Mouse (Mus musculus) v-Abl transformed pro-B cells (cell line): ENCODE measurements around the gene Ubap1l.

Experiments
- in situ Hi-C, 2 experiments: fragments of 400-800 bp; cut with MboI; formaldehyde crosslinking; loops; one replicate each; pipeline ENCODE4 v1.15.1; 2025; ENCODE audit not compliant: unreplicated experiment in 2 of 2

Ubap1l gene

GRCm38 (mm10) chr9:65404331-65405183 lies 43.7 kb downstream of the Ubap1l start:
- in situ Hi-C loops, result no loop called here

GRCm38 (mm10) chr9:65405184-65405449 lies 44.3 kb downstream of the Ubap1l start:
- in situ Hi-C loops, result no loop called here

- in situ Hi-C loops, result no loop called here
Observed at GRCm38 (mm10) chr9:65407327-65407726, 46.5 kb downstream of the Ubap1l start.

DNA sequence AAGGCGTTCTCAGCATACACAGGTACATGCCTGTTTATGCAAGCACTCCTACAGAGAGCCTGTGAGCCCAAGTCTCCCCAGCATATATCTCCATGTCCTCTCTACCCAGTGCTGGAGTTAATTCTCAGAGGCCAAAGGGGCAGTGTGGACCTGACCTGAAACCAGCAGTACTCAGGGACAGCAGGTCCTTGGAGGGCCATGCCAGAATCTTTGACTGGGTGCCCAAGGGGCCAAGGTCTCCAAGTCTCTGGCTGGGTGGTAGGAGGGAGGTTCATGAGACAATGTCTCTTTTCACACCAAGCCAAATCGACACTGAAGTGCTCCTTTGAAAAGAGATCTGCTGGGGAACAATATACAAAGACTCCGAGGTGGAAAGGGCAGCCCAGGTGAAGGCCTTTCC lies 47.0 kb downstream of the Ubap1l start:
- in situ Hi-C loops, result no loop called here

- in situ Hi-C loops, result no loop called here
Observed at GRCm38 (mm10) chr9:65408871-65409295, 48.0 kb downstream of the Ubap1l start.

DNA sequence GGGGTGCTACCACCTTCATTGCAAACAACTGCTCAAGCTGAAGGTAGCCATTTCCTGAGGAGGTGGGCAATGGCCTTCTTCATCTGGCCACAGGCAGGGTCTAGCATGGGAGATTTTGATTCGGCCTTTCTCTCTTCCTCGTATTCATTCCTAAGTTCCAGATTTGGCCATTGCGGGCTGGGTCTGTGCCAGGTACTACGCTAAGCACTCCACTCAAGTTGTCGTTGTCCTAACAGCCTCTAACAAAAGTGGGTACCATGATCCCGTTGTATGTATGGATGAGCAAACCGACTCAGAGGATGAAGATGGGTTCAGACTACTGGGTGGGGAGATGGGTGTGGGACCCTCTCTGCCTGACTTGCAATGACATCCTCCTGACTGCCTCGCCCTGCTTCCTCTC lies 49.5 kb downstream of the Ubap1l start:
- in situ Hi-C loops, result no loop called here

DNA sequence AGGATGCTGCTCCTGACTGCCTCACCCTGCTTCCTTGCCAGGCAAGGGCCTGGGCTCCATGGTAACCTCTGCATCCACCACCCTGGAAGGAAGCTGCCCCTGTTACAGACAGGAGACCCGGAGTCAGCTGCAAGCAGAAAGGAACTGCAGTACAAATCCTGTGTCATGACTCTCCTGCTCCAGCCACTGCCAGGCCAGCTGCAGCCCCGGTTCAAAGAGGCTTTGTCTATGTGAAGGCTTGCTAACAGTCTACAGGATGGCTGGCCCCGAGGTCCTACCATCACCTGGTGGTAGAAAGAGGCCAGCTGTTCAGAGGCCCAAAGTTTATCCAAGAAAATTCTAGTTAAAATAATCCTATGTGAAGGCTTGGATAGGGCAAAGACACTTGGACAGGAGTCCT lies 50.5 kb downstream of the Ubap1l start:
- in situ Hi-C loops, result no loop called here

GRCm38 (mm10) chr9:65417738-65418137 lies 56.9 kb downstream of the Ubap1l start:
- in situ Hi-C loops, result no loop called here

DNA sequence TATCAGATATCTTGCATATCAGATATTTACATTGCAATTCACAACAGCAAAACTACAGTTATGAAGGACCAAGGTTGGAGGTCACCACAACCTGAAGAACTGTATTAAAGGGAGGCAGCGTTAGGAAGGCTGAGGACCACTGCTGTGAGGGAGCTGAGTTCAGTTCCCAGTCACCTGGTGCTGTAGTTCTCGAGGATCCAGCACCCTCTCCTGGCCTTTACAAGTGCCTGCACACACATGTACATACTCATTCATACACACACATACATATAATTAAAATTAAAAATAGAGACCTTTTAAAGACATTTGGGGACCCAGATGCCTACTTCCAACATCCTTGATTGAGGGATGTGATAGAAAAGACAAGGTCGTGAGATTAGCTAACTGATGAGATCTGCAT lies 58.8 kb downstream of the Ubap1l start:
- in situ Hi-C loops, result loop anchor here in 1 of 2 experiments (10.0 kb wide), 2 partner anchors 195 to 295 kb away; no protein-coding TSS in a partner anchor

DNA sequence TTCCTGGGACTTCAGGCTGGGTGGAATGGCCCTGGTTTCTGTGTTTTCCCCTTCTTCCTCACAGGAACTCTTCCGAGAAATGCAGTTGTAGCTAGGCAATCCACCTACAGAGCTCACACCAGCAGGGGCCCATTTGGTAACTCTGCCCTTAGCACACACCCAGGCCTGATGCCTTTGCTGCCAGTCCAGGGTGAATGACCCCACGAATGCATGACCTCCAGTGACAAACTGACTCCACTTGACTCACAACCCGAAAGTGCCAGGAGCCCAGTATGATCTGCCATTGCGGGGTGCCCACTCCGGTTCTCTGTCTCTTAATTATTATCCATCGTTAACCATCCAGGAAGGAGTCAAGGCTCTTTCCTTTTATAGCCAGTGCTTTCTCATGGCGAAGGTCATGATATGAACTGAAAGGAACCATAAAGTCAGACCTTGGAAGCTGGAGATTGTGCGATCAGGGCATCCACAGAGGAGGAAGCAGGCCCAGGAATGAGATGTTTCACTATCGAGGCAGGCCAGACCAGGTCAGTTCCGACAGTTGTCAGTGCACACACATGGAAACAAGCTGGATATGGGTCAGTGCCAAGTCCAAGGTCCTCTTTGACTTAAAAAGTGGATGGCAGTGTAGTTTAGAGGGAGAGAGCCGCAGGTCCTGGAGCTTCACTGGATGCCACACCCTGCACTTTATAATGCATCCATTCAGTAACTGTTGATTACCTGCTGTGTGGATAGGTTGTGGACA lies 62.1 kb downstream of the Ubap1l start, which contains the start of gene Slc51b:
Slc51b (minus strand) TSS at position 196 of the 742 bp plus-strand sequence.
- in situ Hi-C loops, result loop anchor here in 1 of 2 experiments (10.0 kb wide), 2 partner anchors 198 to 298 kb away; no protein-coding TSS in a partner anchor

GRCm38 (mm10) chr9:65424393-65424792 lies 63.6 kb downstream of the Ubap1l start:
- in situ Hi-C loops, result loop anchor here in 1 of 2 experiments (10.0 kb wide), 2 partner anchors 200 to 300 kb away; no protein-coding TSS in a partner anchor

DNA sequence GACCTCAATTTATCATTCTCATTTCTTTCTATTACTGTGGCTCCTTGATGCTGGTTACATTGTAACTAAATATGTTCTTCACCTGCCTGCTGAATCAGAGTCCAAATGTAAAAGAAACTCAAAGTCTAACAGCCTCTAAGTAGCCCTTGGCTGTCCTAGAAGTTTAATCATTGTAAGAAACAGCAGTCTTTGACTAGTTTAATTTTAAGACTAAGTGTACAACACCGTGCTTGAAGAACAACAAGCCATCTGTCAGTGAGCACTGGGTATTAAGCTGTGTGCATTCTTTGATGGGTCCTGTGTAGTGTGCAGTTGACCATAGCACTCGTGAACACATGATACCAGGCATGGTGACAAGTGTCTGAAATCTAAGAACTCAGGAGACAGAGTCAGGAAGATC lies 66.7 kb downstream of the Ubap1l start:
- in situ Hi-C loops, result loop anchor here (5.0 to 10.0 kb wide), 3 partner anchors 35 to 303 kb away; partner anchors contain the start of gene Kbtbd13 (in 2 of the 2)

GRCm38 (mm10) chr9:65428003-65428402 lies 67.2 kb downstream of the Ubap1l start:
- in situ Hi-C loops, result loop anchor here (5.0 to 10.0 kb wide), 3 partner anchors 36 to 303 kb away; partner anchors contain the start of gene Kbtbd13 (in 2 of the 2)
